Mouse (Mus musculus): ENCODE data around the gene Etl4. TPM values are rescaled to one million over a fixed set of nuclear protein-coding genes. Genes with fewer than 3 reads are reported as not detected.

The Etl4 gene
- polyA plus RNA-seq, 2 experiments = 2.2 to 2.3 TPM

DNA sequence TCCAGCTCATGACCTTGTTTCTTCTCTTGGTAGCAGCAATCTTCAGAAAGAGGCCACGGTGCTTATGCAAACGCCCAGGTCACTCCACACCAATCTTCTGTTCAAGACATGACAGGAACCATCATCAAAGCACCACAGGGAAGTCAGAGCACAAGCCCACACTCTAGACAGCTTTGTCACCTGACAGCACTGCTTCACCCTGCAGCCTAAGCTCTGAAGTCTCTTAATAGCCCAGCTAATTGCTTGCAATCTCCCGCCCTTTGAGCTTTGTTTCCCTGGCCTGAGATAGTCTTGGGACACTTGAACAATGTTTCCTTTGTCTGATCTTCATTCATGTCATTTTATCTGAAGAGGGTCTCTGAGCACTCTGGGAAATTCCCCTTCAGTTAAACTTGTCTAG, 779.8 kb downstream of the Etl4 start:
- Histone ChIP-seq H3K9ac (replicated peaks) (no peak overlapping the region), H3K4me3 (ENCODE audit: insufficient read depth in 1 of 2, low read depth in 2 of 2, low read length in 2 of 2) (no peak overlapping the region), H3K4me1 (replicated peaks; ENCODE audit: control insufficient read depth in 2 of 2, insufficient read depth in 2 of 2, low read length in 1 of 2) (no peaks in the 10 kb centered on the region), H3K9me3 (ENCODE audit: control insufficient read depth, low read length) (no peaks in the 10 kb centered on the region), H3K27ac (no peak overlapping the region), H3K27me3 (ENCODE audit: control insufficient read depth, insufficient read depth, low read length) (no peaks in the 10 kb centered on the region), H3K4me2 (ENCODE audit: low read depth) (no peak overlapping the region), H3K36me3 (replicated peaks; ENCODE audit: control insufficient read depth, insufficient read depth, low read depth) (no peaks in the 10 kb centered on the region)
- TF ChIP-seq CTCF (IDR thresholded peaks at IDR 0.05; ENCODE audit: low read depth) = no peak
- TF ChIP-seq EP300 (IDR thresholded peaks at IDR 0.05; ENCODE audit: low read depth) = no peak
- ATAC-seq (ENCODE audit: insufficient read depth) = no peak
- no peak for DNase-seq (ENCODE audit: low read depth in 3 of 3, low spot score in 3 of 3)
- 45% methylated on average over 3 of the region's 3 CpGs for WGBS (ENCODE audit: insufficient replicate concordance)

DNA sequence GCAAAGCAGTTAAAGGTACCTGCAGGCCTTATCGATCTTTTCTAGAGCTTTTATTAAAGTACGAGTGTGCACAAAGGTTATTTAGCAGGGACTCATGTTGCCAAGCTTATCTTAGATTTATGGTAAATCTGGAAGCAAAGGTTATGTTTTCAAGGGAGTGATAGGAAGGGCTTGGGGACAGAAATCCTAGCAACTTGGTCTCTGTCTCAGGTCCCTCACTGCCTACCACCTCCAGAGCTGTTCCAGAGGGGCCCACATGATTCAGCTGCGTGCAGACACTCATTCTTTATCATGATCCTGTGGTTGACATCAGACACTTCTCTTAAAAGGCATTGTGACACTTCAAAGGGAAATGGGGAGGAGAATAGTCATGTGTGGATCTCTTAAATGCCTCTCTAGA, 783.3 kb downstream of the Etl4 start:
- H3K9me3 ChIP-seq (ENCODE audit: control insufficient read depth, low read length) = no peaks in the 10 kb centered on the region
- H3K36me3 ChIP-seq (replicated peaks; ENCODE audit: control insufficient read depth, insufficient read depth, low read depth) = no peaks in the 10 kb centered on the region
- H3K4me1 ChIP-seq (replicated peaks; ENCODE audit: control insufficient read depth in 2 of 2, insufficient read depth in 2 of 2, low read length in 1 of 2) = no peaks in the 10 kb centered on the region
- WGBS (ENCODE audit: insufficient replicate concordance) = 59% methylated on average over 3 of the region's 3 CpGs
- no peak overlapping the region for H3K4me3 ChIP-seq (ENCODE audit: insufficient read depth in 1 of 2, low read depth in 2 of 2, low read length in 2 of 2)
- H3K9ac ChIP-seq (replicated peaks) = no peak overlapping the region
- TF ChIP-seq EP300 (IDR thresholded peaks at IDR 0.05; ENCODE audit: low read depth) (no peak), CTCF (IDR thresholded peaks at IDR 0.05; ENCODE audit: low read depth) (no peak)
- no peak overlapping the region for H3K4me2 ChIP-seq (ENCODE audit: low read depth)
- no peak for ATAC-seq (ENCODE audit: insufficient read depth)
- H3K27ac ChIP-seq = no peak overlapping the region
- no peaks in the 10 kb centered on the region for H3K27me3 ChIP-seq (ENCODE audit: control insufficient read depth, insufficient read depth, low read length)
- no peak for DNase-seq (ENCODE audit: low read depth in 3 of 3, low spot score in 3 of 3)

DNA sequence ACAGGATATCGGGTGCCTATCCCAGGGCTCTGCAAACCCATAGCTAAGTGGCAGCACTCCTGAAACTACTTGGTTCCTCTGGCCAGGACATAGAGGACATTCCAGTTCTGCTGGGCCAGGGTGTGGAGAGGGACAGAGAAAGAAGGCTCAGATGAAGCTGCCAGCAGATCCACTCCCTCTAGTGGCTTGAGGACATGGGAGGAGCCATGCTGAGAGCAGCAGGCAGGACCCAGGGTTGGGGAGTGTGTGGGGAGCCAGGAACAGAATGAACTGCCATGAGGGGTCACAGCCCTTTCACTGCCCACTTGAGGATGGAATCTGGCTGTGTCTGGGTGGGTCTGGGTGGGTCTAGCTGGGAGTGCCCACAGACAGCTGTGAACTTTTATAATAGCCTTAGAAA, 784.2 kb downstream of the Etl4 start:
- Histone ChIP-seq H3K9me3 (ENCODE audit: control insufficient read depth, low read length) (no peaks in the 10 kb centered on the region), H3K9ac (replicated peaks) (no peak overlapping the region), H3K27me3 (ENCODE audit: control insufficient read depth, insufficient read depth, low read length) (no peaks in the 10 kb centered on the region), H3K4me1 (replicated peaks; ENCODE audit: control insufficient read depth in 2 of 2, insufficient read depth in 2 of 2, low read length in 1 of 2) (no peaks in the 10 kb centered on the region), H3K27ac (no peak overlapping the region), H3K4me2 (ENCODE audit: low read depth) (no peak overlapping the region), H3K36me3 (replicated peaks; ENCODE audit: control insufficient read depth, insufficient read depth, low read depth) (no peaks in the 10 kb centered on the region), H3K4me3 (ENCODE audit: insufficient read depth in 1 of 2, low read depth in 2 of 2, low read length in 2 of 2) (no peak overlapping the region)
- WGBS (ENCODE audit: insufficient replicate concordance) = 61% methylated on average over 1 of the region's 1 CpGs
- DNase-seq (ENCODE audit: low read depth in 3 of 3, low spot score in 3 of 3) (no peak), ATAC-seq (ENCODE audit: insufficient read depth) (no peak)
- TF ChIP-seq EP300 (IDR thresholded peaks at IDR 0.05; ENCODE audit: low read depth) (no peak), CTCF (IDR thresholded peaks at IDR 0.05; ENCODE audit: low read depth) (no peak)

DNA sequence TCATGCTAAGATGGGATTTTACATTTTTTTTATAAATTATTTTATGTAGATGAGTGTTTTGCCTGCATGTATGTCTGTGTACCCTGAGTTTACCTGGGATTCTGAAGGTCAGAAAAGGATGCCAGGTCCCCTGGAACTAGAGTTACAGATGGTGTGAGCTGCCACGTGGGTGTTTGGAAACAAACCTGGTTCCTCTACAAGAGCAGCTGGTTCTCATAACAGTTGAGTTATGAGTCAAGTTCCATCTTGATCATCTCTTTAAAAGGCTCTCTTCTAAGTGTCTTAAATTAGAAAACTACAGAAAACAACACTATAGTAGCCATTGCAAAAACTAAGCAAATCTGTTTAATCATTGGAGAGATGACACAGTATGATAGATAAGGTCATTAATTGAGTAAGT, 788.1 kb downstream of the Etl4 start:
- DNase-seq (ENCODE audit: low read depth in 3 of 3, low spot score in 3 of 3) (no peak), ATAC-seq (ENCODE audit: insufficient read depth) (no peak)
- Histone ChIP-seq H3K36me3 (replicated peaks; ENCODE audit: control insufficient read depth, insufficient read depth, low read depth) (no peaks in the 10 kb centered on the region), H3K27ac (no peak overlapping the region), H3K27me3 (ENCODE audit: control insufficient read depth, insufficient read depth, low read length) (no peaks in the 10 kb centered on the region), H3K4me1 (replicated peaks; ENCODE audit: control insufficient read depth in 2 of 2, insufficient read depth in 2 of 2, low read length in 1 of 2) (no peaks in the 10 kb centered on the region), H3K4me3 (ENCODE audit: insufficient read depth in 1 of 2, low read depth in 2 of 2, low read length in 2 of 2) (no peak overlapping the region), H3K4me2 (ENCODE audit: low read depth) (no peak overlapping the region), H3K9me3 (ENCODE audit: control insufficient read depth, low read length) (no peaks in the 10 kb centered on the region), H3K9ac (replicated peaks) (no peak overlapping the region)
- 47% methylated on average over 1 of the region's 1 CpGs for WGBS (ENCODE audit: insufficient replicate concordance)
- TF ChIP-seq EP300 (IDR thresholded peaks at IDR 0.05; ENCODE audit: low read depth) (no peak), CTCF (IDR thresholded peaks at IDR 0.05; ENCODE audit: low read depth) (no peak)

DNA sequence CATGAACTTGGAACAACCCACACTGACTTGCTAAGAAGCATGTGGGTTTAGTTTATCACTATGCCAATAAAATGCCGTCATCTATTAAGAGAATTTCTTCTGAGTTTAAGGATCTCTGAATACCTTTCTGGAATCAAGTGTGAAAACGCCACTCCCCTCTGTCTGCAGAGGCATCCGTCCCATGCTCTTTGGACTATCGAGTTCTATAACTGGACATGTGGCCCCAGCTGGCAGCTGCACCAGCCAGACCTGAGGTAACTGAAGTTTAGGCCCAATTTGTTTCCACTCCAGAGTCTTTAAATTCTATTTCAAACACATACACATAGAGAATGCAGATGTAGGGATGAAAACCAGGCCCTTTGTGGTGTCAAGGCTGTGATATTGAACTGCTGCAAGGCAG, 795.5 kb downstream of the Etl4 start:
- TF ChIP-seq EP300 (IDR thresholded peaks at IDR 0.05; ENCODE audit: low read depth) (no peak), CTCF (IDR thresholded peaks at IDR 0.05; ENCODE audit: low read depth) (no peak)
- no peak overlapping the region for H3K27ac ChIP-seq
- 56% methylated on average over 4 of the region's 4 CpGs for WGBS (ENCODE audit: insufficient replicate concordance)
- no peaks in the 10 kb centered on the region for H3K4me1 ChIP-seq (replicated peaks; ENCODE audit: control insufficient read depth in 2 of 2, insufficient read depth in 2 of 2, low read length in 1 of 2)
- no peak for DNase-seq (ENCODE audit: low read depth in 3 of 3, low spot score in 3 of 3)
- H3K4me3 ChIP-seq (ENCODE audit: insufficient read depth in 1 of 2, low read depth in 2 of 2, low read length in 2 of 2) = no peak overlapping the region
- no peaks in the 10 kb centered on the region for H3K36me3 ChIP-seq (replicated peaks; ENCODE audit: control insufficient read depth, insufficient read depth, low read depth)
- H3K9me3 ChIP-seq (ENCODE audit: control insufficient read depth, low read length) = no peaks in the 10 kb centered on the region
- ATAC-seq (ENCODE audit: insufficient read depth) = no peak
- no peaks in the 10 kb centered on the region for H3K27me3 ChIP-seq (ENCODE audit: control insufficient read depth, insufficient read depth, low read length)
- H3K9ac ChIP-seq (replicated peaks) = no peak overlapping the region
- no peak overlapping the region for H3K4me2 ChIP-seq (ENCODE audit: low read depth)

All from liver, embryonic 14.5 days (tissue).